Mouse (Mus musculus) cortical plate, adult 2 months (tissue): ENCODE results near the gene Dirc2. TPM values are rescaled to one million over a fixed set of nuclear protein-coding genes. Genes with fewer than 3 reads are reported as not detected.

ENCODE experiments used
- H3K27ac ChIP-seq: fragments of 200-500 bp; 2 replicates; pipeline ENCODE4 v1.5.1; 2012; ENCODE audit warnings: low read length, control low read depth, inconsistent platforms; ENCODE audit not compliant: insufficient read depth
- H3K4me1 ChIP-seq: fragments of 200-500 bp; 2 replicates; pipeline ENCODE4 v1.6.1; 2011; ENCODE audit warnings: low read length; ENCODE audit not compliant: control insufficient read depth, insufficient read depth
- H3K4me3 ChIP-seq: fragments of 200-500 bp; 2 replicates; pipeline ENCODE4 v1.5.1; 2011; ENCODE audit warnings: mild to moderate bottlenecking, low read length, control low read depth; ENCODE audit not compliant: insufficient read depth
- CTCF ChIP-seq: fragments of 200-500 bp; IDR thresholded peaks from 2 replicates; pipeline ENCODE4 v1.5.1; 2011; ENCODE audit warnings: mild to moderate bottlenecking, control low read depth, low read length; ENCODE audit not compliant: insufficient read depth; ENCODE audit errors: extremely low read depth
- POLR2A ChIP-seq: fragments of 200-500 bp; IDR thresholded peaks from 2 replicates; pipeline ENCODE4 v1.6.1; 2011; ENCODE audit warnings: mild to moderate bottlenecking, low read length, control low read depth; ENCODE audit not compliant: insufficient read depth; ENCODE audit errors: extremely low read depth
- polyA plus RNA-seq: library from polyadenylated mRNA; depleted of rRNA; stranded (reverse); fragments of >200 nt; gene quantifications from 2 replicates; pipeline ENCODE4 v1.2.3, GENCODE M21; 2012

Dirc2 gene
- polyA plus RNA-seq, 1 experiment, result 61.1 TPM

- Histone ChIP-seq H3K4me1 (no peaks in the 10 kb centered on the region), H3K4me3 (no peak overlapping the region), H3K27ac (no peak overlapping the region)
- TF ChIP-seq CTCF (no peak), POLR2A (no peak)
Measured at GRCm38 (mm10) chr16:35788330-35788729, 19.2 kb upstream of the Dirc2 start.

- Histone ChIP-seq H3K4me3 (no peak overlapping the region), H3K27ac (no peak overlapping the region), H3K4me1 (no peaks in the 10 kb centered on the region)
- TF ChIP-seq CTCF, result no peak
- no peak for TF ChIP-seq POLR2A
Measured at GRCm38 (mm10) chr16:35787568-35788189, 18.5 kb upstream of the Dirc2 start.

- Histone ChIP-seq H3K4me3 (no peak overlapping the region), H3K27ac (no peak overlapping the region), H3K4me1 (no peaks in the 10 kb centered on the region)
- no peak for TF ChIP-seq CTCF
Measured at GRCm38 (mm10) chr16:35787163-35787562, 18.0 kb upstream of the Dirc2 start.

- no peak overlapping the region for H3K4me3 ChIP-seq
- TF ChIP-seq CTCF (no peak), POLR2A (no peak)
- H3K27ac ChIP-seq, result no peak overlapping the region
- H3K4me1 ChIP-seq, result no peaks in the 10 kb centered on the region
Measured at GRCm38 (mm10) chr16:35784134-35784725, 15.1 kb upstream of the Dirc2 start.

- no peak overlapping the region for H3K27ac ChIP-seq
- no peak overlapping the region for H3K4me3 ChIP-seq
- H3K4me1 ChIP-seq, result no peaks in the 10 kb centered on the region
- TF ChIP-seq CTCF (no peak), POLR2A (no peak)
Measured at GRCm38 (mm10) chr16:35783207-35783573, 14.0 kb upstream of the Dirc2 start.

- TF ChIP-seq CTCF (no peak), POLR2A (no peak)
- H3K4me1 ChIP-seq, result peaks cover 2% of the 10 kb centered on the region
- no peak overlapping the region for H3K4me3 ChIP-seq
- no peak overlapping the region for H3K27ac ChIP-seq
Measured at GRCm38 (mm10) chr16:35782451-35783206, 13.5 kb upstream of the Dirc2 start.

GRCm38 (mm10) chr16:35781651-35782050 is 12.5 kb upstream of the Dirc2 start:
- Histone ChIP-seq H3K4me1 (peaks cover 2% of the 10 kb centered on the region), H3K4me3 (no peak overlapping the region), H3K27ac (no peak overlapping the region)
- TF ChIP-seq CTCF (no peak), POLR2A (no peak)

GRCm38 (mm10) chr16:35781096-35781495 is 11.9 kb upstream of the Dirc2 start:
- peaks cover 2% of the 10 kb centered on the region for H3K4me1 ChIP-seq
- no peak overlapping the region for H3K4me3 ChIP-seq
- H3K27ac ChIP-seq, result no peak overlapping the region
- no peak for TF ChIP-seq POLR2A
- TF ChIP-seq CTCF, result no peak

- TF ChIP-seq POLR2A (no peak), CTCF (no peak)
- H3K4me1 ChIP-seq, result peaks cover 2% of the 10 kb centered on the region
- H3K27ac ChIP-seq, result no peak overlapping the region
- no peak overlapping the region for H3K4me3 ChIP-seq
Measured at GRCm38 (mm10) chr16:35779681-35780080, 10.5 kb upstream of the Dirc2 start.

GRCm38 (mm10) chr16:35777768-35778167 is 8.6 kb upstream of the Dirc2 start:
- Histone ChIP-seq H3K27ac (no peak overlapping the region), H3K4me1 (peaks cover 2% of the 10 kb centered on the region), H3K4me3 (no peak overlapping the region)
- no peak for TF ChIP-seq POLR2A
- TF ChIP-seq CTCF, result no peak
